Mouse (Mus musculus) R1 (cell line): ENCODE data around the gene Repin1.
A peak's percentile ranks its signal among the peaks of the same experiment; 100 is the strongest.

Source experiments
- DNase-seq: peaks from one replicate; pipeline ENCODE4 v3.0.0-alpha.2; 2018; ENCODE audit warnings: low read depth, low spot score

The Repin1 gene

DNA sequence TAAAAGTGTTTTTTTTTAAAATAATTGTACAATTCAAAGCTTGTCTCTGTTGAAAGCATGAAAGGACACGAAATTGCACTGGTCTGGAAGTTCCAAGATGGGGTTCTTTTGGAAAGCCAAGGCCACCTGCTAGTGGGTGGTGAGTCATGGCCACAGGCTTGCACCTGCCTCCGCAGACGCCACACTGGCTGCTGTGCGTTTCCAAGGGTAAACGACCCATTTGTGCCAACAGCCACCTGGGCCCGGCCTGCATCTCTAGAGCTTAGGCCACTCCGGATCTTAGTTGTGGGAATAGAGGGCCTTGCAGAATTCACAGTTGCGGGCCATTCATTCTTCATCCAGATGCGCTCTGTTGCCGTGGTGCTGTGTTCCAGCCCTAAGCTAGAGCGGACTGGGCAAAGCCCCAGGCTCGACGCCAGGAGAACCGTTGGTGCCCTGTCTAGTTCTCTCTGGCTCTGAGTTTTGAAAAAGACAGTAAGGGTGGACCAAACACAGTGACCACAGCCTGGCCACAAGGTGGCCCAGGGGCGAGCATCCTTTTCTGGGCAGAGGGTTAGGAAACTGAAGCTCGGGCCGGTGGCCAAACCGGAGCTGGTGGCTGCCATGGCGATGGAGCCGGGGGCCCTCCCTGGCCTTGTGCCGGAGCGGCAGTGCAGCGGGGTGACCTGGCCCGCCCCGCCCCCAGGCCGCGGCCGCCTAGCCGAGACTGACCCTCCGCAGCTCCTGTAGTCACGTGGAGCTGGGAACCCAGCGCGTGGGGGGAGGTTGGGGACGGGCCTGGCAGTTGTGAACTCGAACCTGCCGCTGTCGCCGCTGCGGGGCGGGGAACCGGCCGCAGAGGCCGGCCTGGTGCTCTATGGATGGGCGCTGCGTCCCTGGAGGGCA lies at the start of gene Repin1, which contains the start of gene Gm44965:
Gene Repin1, plus strand, starts transcription at position 726 of the 885 bp plus-strand sequence.
Gene Gm44965, plus strand, starts transcription at position 784 of the 885 bp plus-strand sequence.
- DNase-seq, result peak; percentile 85

- DNase-seq, result no peak
These were observed 48.4 kb upstream of the Repin1 start for GRCm38 (mm10) chr6:48545251-48545650.

DNA sequence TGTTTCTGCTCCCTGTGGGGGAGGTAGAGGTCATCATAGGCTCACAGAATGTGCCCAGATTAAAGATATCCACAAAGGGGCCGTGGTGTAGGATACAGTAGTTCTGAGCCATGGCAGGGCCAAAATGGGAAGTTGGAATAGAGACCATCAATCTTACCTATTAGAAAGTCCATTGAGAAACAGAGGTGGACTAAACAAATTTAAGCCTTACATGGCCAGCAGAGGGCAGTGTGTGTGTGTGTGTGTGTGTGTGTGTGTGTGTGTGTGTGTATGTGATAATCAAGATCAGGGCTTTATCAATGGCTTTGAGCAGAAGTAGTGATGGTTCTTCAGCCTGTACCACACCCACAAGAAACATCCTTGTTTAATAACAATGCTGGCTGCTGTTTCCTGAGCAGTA lies 47.4 kb upstream of the Repin1 start:
- peak; percentile 46 for DNase-seq

DNA sequence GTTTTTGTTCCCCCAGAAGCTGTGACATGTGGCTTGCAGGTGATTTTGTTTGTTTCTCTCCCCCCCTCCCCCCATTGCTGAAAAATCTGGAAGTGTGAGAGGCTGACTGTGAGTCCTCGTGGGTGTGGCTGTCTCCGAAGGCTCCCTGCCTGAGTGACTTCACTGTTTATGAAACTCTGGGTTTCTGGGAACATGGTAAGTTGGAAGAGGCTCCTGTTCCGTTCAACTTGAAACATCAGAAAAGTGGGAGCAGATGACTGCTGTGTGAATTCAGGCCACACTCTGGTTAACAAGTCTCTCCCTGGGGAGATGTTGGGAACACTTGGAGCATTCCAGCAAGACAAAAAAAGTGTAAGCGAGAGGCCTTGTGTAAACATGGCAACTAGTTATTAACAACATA lies 46.8 kb upstream of the Repin1 start:
- DNase-seq, result no peak

DNA sequence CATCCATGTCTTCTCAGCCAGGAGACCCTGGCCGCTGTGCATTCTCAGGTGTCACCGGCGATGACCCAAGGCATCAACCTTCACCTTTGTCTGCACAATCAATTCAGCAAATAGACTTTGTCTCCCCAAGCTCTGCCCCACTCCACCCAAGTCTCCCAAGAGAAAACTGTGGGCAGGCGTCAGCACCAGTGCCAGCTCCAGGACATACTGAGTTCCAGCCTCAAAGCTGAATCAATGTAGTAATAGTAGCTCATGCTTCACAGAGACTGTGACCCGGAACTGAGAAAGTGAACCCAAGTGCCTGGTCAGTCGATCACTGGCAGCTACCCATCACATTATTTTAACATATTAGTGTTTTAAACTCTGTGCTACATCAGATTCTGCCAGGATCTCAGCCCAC lies 45.4 kb upstream of the Repin1 start:
- no peak for DNase-seq

DNA sequence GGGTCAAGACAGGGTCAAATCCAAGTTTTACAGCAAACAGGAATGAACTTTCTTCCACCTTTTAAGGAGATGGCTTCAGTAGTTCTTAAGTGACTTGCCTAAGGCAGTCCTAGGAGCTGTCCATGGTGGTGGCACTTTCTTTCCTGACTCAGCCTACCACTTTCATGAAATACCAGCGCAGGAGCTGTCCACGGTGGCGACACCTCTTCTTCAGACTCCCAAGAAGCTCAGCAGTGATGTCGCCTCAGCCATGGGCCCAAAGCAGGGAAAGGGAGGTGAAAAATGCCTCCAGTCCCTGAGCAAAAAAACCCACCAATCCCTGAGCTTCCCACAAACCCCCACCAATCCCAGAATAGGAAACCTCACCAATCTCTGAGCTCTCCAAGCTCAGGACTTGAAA lies 40.8 kb upstream of the Repin1 start:
- peak; percentile 95 for DNase-seq

DNA sequence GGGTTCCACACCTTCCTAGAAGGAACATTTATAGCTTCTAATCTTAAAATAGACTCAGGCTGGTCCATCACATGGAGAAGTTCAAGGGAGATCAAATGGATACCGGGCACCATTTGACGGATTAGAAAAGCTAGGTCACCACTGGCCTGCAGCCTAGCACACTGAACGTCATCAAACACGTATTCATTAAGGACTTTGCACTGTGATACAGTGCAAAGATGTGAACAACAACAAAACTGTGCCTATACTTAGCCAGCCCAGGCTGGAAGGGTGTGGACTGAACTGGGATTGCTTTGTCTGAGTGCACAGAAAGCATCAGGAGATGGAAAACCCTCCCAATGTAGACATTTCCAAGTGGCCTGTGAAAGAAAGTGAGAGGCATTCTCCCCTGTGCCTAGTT lies 39.9 kb upstream of the Repin1 start:
- no peak for DNase-seq

DNA sequence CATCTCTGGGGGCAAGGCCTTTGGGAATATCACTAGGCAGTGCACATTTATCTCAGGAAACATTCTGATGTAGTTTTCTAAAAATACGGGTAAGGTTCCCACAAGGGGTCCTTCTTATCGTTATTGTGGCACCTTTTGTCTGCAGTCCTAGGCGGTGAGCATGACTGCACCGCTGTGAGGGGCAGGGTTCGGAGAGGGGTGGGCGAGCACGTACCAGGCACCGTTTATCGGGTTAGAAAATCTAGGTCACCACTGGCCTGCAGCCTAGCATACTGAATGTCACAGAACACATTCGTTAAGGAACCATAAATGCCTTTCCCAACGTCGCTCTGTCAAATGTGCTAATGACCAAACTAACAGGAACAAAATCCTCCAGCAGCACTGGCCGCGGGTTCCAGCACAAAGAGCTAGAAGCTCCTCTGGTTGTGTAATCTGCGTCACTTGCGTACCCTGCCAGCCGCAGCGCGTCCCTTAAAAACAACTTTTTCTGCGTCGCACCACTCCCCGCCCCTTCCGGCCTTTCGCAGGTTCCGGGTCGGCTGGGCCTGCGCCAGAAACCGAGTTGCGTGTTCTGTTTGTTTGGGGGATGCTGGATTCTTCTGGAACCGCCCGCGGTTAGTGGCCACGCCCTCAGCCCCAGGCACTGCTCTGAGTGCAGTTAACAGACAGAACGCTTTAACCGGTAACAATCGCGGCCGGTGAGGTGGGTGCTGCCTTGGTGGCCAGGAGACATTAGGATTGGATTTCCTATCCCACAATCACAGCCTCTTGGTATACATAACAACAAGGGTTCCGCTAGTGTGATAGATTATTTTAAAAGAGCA lies 39.2 kb upstream of the Repin1 start, which contains the start of gene Lrrc61:
Gene Lrrc61, plus strand, starts transcription at position 517 of the 824 bp plus-strand sequence.
- DNase-seq, result peak; percentile 94

DNA sequence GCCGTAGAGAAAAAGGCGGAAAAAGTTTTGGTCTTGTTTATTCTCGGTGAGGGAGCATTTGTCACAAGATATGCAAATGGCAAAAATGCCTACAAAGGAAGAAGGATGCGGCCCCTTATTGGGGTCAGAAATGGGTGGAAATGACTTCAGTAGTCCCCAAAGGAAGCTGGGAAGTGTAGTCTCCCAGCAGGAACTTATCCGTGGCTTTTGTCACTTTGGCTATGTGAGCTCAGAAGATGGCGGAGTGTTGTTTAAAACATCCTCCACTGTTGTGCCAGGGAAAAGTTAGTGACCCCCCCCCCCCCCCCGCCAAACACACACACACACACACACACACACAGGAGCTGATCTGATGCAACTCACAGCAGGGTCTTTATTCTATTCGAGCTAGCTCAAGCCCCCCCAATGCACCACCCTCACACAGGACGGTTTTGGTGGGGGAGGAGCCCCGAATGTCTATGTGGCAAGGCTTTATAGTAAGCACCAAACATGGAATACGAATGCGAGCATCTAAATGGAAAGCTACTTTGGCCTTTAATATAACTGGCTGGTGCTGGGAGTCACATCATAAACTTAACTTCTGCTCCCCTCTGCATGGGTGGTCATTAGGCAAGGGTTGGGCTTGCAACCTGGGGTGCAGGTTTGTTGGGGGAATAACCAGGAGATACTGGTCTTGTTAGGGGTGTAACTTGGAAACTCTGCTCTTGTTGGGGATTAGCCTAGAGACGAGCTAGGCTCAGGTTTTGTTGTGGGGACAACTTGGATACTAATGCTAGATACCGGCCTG lies 38.4 kb upstream of the Repin1 start:
- peak; percentile 69 for DNase-seq

GRCm38 (mm10) chr6:48555956-48556355 lies 37.7 kb upstream of the Repin1 start:
- DNase-seq, result no peak

DNA sequence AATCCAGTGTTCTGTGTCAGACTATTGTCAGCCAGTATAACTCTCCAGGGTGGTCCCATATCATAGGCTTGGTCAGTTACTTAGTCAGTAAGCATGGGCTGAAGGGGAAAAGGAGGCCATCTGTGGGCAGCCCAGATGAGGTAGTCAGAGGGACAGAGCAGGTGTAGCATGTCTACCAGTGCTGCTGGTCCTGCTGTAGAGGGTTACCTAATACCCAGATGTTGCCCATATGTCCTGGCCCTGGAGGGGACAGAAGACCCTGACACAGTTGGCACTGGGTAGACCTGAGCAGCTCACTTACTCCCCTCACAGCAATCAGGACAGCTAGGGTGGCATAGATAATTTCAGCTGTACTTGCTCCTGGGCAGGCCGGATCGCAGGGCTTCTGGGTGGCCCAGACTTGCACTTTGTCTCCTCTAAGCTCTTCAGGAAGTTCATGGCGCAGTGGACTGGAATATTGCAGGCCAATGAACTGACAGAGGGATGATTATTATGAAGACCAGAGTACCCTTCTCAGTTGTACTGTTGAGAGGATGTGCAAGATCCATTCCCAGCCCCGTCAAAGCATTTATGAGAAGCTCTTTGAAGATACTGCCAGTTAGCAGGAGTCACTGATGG lies 27.9 kb upstream of the Repin1 start:
- DNase-seq, result no peak

GRCm38 (mm10) chr6:48566312-48566711 lies 27.4 kb upstream of the Repin1 start:
- no peak for DNase-seq

- DNase-seq, result no peak
These were observed 25.4 kb upstream of the Repin1 start for GRCm38 (mm10) chr6:48568036-48568984.

DNA sequence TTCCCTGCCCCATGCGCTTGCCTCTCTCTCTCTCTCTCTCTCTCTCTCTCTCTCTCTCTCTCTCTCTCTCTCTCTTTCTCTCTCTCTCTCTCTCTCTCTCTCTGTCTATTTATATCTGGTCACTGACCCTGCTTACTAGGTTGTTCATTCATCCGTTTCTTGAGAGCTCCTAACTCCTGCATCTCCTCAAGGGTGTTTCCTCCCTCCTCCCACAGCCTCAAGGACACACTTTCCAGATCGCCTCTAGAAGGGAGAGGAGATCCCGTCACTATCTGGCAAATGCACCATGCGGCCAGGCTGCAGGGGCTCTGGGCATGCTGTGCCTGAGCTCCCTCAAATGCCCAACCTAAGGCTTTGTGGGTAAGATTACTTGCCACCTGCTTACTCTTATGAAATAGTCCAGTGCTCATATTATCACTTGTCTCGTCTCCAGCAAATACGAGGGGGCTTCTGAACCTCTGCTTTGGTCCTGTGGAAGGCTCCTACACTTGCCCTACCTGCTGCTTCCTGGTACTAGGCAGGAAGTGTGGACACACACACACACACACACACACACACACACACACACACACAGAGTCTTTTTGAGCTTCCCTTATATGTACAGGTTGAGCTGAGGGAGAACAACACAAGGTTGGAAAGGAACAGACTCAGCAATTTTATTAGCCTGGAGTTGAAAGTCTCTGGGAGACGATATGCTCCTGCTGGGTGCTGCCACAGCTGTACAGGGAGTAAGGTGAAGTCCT lies 24.4 kb upstream of the Repin1 start:
- DNase-seq, result no peak

DNA sequence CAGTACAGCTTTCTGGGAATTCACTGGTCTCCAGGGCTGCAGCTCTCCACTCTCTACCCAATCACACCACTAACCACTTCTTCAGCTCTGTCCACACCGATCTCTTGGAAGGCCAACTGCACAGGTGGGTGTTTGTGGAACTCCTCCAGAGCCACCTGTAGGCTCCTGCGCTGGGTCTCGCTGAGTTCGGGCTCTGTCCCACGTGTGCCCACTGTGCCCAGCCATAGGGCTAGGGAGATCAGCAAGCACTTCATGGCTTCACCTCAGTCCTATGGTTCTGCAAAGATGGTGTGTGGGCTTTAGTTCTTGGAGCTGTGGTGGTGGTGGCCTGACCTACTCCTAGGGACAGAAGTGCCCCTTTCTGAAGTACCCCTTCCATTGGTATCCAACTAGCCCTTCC lies 21.7 kb upstream of the Repin1 start:
- DNase-seq, result no peak

DNA sequence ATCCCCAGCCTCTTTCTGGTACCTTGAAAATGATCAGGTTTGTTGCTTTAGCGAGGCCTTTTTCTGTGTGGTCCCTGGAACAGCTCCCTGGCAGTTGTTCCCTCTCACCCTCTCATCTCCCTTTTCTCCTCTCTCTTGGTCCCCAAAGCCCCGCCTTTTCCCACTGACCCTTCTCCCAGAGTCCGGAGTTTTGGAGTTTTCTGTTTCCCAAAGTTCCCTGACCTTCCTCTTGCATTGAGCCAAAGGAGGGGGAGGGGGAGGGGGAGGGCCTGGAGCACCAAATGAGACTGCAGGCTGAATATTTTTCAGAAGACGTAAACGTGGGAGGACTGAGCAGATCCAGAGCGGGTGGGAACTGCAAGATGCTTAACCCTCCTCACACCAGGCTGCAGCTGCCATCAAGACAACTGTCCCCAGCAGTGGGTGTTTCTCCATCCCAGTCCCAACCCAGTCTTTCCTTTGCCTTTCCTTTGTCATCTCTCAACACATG lies 21.1 kb upstream of the Repin1 start, which contains the start of gene Rarres2:
Gene Rarres2, minus strand, starts transcription at position 218 of the 490 bp plus-strand sequence.
- no peak for DNase-seq

DNA sequence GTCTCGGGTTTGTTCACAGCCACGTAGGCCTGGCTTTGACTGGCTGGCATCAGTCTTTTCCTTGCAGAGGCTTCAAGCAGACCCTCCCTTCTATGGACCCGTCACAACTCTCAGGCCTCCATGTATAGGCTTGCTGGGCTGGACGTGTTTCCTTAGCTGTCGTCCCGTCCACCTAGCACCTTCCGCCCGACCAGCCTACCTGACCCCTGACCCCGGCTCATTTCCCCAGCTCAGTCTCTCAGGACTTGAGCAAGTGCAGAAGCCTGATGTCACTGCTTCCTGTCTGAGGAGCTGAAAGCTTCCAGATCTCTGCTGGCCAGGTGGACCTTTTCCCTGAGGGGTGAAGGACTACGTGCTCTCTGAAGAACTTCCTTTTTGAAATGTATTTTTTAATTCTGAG lies 20.4 kb upstream of the Repin1 start:
- no peak for DNase-seq

GRCm38 (mm10) chr6:48573981-48574380 lies 19.7 kb upstream of the Repin1 start:
- DNase-seq, result no peak

DNA sequence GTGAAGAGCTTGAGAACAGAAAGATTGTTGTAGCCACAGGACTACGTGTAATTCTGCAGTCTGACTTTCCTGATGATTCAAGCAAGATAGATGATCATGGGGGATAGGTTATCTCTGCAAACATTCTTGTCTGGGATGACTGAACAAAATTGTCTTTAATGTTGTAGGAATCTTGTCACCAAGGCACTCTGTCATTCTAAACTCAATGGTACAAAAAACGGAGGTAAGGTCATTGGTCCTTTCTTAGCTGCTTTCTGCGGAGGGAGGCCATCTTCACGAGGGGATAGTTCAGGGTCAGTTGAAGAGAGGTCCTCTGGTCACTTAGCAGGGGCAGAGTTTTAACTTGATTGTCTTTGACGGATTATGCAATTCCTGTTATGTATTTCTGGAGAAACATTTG lies 14.9 kb upstream of the Repin1 start:
- no peak for DNase-seq
